Mouse (Mus musculus) cerebellum, adult 11-12 months (tissue): ENCODE measurements around the gene Psme1.
A peak's percentile ranks its signal among the peaks of the same experiment; 100 is the strongest.

ENCODE experiments used
- DNase-seq: peaks from one replicate; pipeline ENCODE4 v3.0.0; 2022

Gene Psme1

GRCm38 (mm10) chr14:55577871-55578667 lies at the start of gene Psme1:
Psme1 (plus strand) TSS chr14:55578123.
- DNase-seq: peak; percentile 71

GRCm38 (mm10) chr14:55536116-55536745 lies 41.7 kb upstream of the Psme1 start:
- DNase-seq: no peak

GRCm38 (mm10) chr14:55540067-55540786 lies 37.7 kb upstream of the Psme1 start, which contains the start of gene Pck2:
Pck2 (plus strand) TSS chr14:55540266.
- peak; percentile 90 for DNase-seq

GRCm38 (mm10) chr14:55540787-55541321 lies 37.1 kb upstream of the Psme1 start:
- peak; percentile 86 for DNase-seq

- no peak for DNase-seq
These were observed 35.7 kb upstream of the Psme1 start for GRCm38 (mm10) chr14:55542268-55542667.

- peak; percentile 52 for DNase-seq
These were observed 33.6 kb upstream of the Psme1 start for GRCm38 (mm10) chr14:55544334-55544733.

GRCm38 (mm10) chr14:55550191-55550590 lies 27.7 kb upstream of the Psme1 start:
- DNase-seq: no peak

- no peak for DNase-seq
These were observed 26.6 kb upstream of the Psme1 start for GRCm38 (mm10) chr14:55551347-55551746.

GRCm38 (mm10) chr14:55551794-55552193 lies 26.1 kb upstream of the Psme1 start:
- no peak for DNase-seq

GRCm38 (mm10) chr14:55554635-55555034 lies 23.3 kb upstream of the Psme1 start:
- DNase-seq: no peak

GRCm38 (mm10) chr14:55555788-55556187 lies 22.1 kb upstream of the Psme1 start:
- DNase-seq: no peak

- peak; percentile 69 for DNase-seq
These were observed 20.9 kb upstream of the Psme1 start for GRCm38 (mm10) chr14:55557003-55557402.

- DNase-seq: no peak
These were observed 20.3 kb upstream of the Psme1 start for GRCm38 (mm10) chr14:55557587-55557986.

GRCm38 (mm10) chr14:55558740-55559448 lies 19.0 kb upstream of the Psme1 start:
- DNase-seq: no peak

- peak; percentile 94 for DNase-seq
These were observed 18.1 kb upstream of the Psme1 start, which contains the start of gene Dcaf11 for GRCm38 (mm10) chr14:55559799-55560201. Dcaf11 (plus strand) TSS chr14:55560006.

- peak; percentile 99 for DNase-seq
These were observed 17.5 kb upstream of the Psme1 start, which contains the start of gene A730061H03Rik for GRCm38 (mm10) chr14:55560202-55561073. A730061H03Rik (minus strand) TSS chr14:55560406.

- DNase-seq: peak; percentile 45
These were observed 16.1 kb upstream of the Psme1 start for GRCm38 (mm10) chr14:55561860-55562259.

- no peak for DNase-seq
These were observed 14.7 kb upstream of the Psme1 start for GRCm38 (mm10) chr14:55563249-55563648.

GRCm38 (mm10) chr14:55565748-55566147 lies 12.2 kb upstream of the Psme1 start:
- no peak for DNase-seq

GRCm38 (mm10) chr14:55567496-55567895 lies 10.4 kb upstream of the Psme1 start:
- no peak for DNase-seq

GRCm38 (mm10) chr14:55570588-55570987 lies 7.3 kb upstream of the Psme1 start:
- no peak for DNase-seq
